Mouse (Mus musculus): ENCODE data around the gene Klhdc1. TPM values are rescaled to one million over a fixed set of nuclear protein-coding genes. Genes with fewer than 3 reads are reported as not detected.

The Klhdc1 gene
- polyA plus RNA-seq, 1 experiment = 2.4 TPM

DNA sequence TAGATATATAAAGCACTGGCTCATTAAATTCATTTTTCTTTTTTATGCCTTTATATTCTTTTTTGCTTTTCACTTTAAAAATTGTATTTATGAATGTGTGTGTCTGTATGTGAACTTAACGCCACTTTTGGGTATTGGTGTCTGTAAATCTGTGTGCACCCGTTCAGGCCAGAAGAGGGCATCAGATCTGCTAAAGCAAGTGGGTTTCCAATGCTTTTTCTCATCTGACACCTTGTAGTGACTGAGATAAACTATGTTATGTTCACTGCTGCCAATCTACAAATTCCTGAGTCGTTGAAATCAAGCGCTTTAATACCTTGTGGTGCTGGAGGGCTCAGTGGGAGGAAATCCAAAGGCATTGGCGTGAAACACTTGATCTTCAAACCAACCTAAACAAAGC is 29.9 kb upstream of the Klhdc1 start:
- no peaks in the 10 kb centered on the region for H3K27me3 ChIP-seq (ENCODE audit: control insufficient read depth, insufficient read depth, low read length)
- TF ChIP-seq POLR2A (IDR thresholded peaks at IDR 0.05; ENCODE audit: low read depth, low read length) (no peak), CTCF (IDR thresholded peaks at IDR 0.05; ENCODE audit: extremely low read depth, insufficient read depth, insufficient read length, insufficient replicate concordance) (no peak)
- H3K36me3 ChIP-seq (ENCODE audit: control insufficient read depth, insufficient read depth, low read length) = no peaks in the 10 kb centered on the region; the same call in 1 of the 2 replicates
- H3K4me3 ChIP-seq (ENCODE audit: extremely low read depth, insufficient read depth, insufficient read length) = no peak overlapping the region
- H3K27ac ChIP-seq (ENCODE audit: insufficient read depth, low read length) = no peak overlapping the region
- DNase-seq (ENCODE audit: low read depth in 1 of 2, low spot score in 2 of 2) = no peak
- H3K4me1 ChIP-seq (ENCODE audit: control insufficient read depth, insufficient read depth, insufficient read length) = no peaks in the 10 kb centered on the region
- 78% methylated on average over 5 of the region's 5 CpGs for WGBS

GRCm38 (mm10) chr12:69213186-69213777 is 27.7 kb upstream of the Klhdc1 start:
- DNase-seq (ENCODE audit: low read depth in 1 of 2, low spot score in 2 of 2) = no peak
- Histone ChIP-seq H3K27me3 (ENCODE audit: control insufficient read depth, insufficient read depth, low read length) (no peaks in the 10 kb centered on the region), H3K27ac (ENCODE audit: insufficient read depth, low read length) (no peak overlapping the region), H3K4me3 (ENCODE audit: extremely low read depth, insufficient read depth, insufficient read length) (no peak overlapping the region), H3K4me1 (ENCODE audit: control insufficient read depth, insufficient read depth, insufficient read length) (no peaks in the 10 kb centered on the region), H3K36me3 (ENCODE audit: control insufficient read depth, insufficient read depth, low read length) (no peaks in the 10 kb centered on the region; the same call in 1 of the 2 replicates)
- TF ChIP-seq CTCF (IDR thresholded peaks at IDR 0.05; ENCODE audit: extremely low read depth, insufficient read depth, insufficient read length, insufficient replicate concordance) (no peak), POLR2A (IDR thresholded peaks at IDR 0.05; ENCODE audit: low read depth, low read length) (no peak)
- 90% methylated on average over 13 of the region's 13 CpGs for WGBS

GRCm38 (mm10) chr12:69214393-69214792 is 26.6 kb upstream of the Klhdc1 start:
- no peaks in the 10 kb centered on the region; the same call in 1 of the 2 replicates for H3K36me3 ChIP-seq (ENCODE audit: control insufficient read depth, insufficient read depth, low read length)
- WGBS = 63% methylated on average over 7 of the region's 7 CpGs

GRCm38 (mm10) chr12:69215000-69215785 is 25.8 kb upstream of the Klhdc1 start:
- DNase-seq (ENCODE audit: low read depth in 1 of 2, low spot score in 2 of 2) = no peak
- Histone ChIP-seq H3K4me1 (ENCODE audit: control insufficient read depth, insufficient read depth, insufficient read length) (no peaks in the 10 kb centered on the region), H3K4me3 (ENCODE audit: extremely low read depth, insufficient read depth, insufficient read length) (no peak overlapping the region), H3K27ac (ENCODE audit: insufficient read depth, low read length) (no peak overlapping the region), H3K27me3 (ENCODE audit: control insufficient read depth, insufficient read depth, low read length) (no peaks in the 10 kb centered on the region), H3K36me3 (ENCODE audit: control insufficient read depth, insufficient read depth, low read length) (no peaks in the 10 kb centered on the region)
- 91% methylated on average over 3 of the region's 3 CpGs for WGBS
- TF ChIP-seq CTCF (IDR thresholded peaks at IDR 0.05; ENCODE audit: extremely low read depth, insufficient read depth, insufficient read length, insufficient replicate concordance) (no peak), POLR2A (IDR thresholded peaks at IDR 0.05; ENCODE audit: low read depth, low read length) (no peak)

More at GRCm38 (mm10) chr12:69214393-69214792, 26.6 kb upstream of the Klhdc1 start:
- H3K27me3 ChIP-seq (ENCODE audit: control insufficient read depth, insufficient read depth, low read length) = no peaks in the 10 kb centered on the region
- no peaks in the 10 kb centered on the region for H3K4me1 ChIP-seq (ENCODE audit: control insufficient read depth, insufficient read depth, insufficient read length)
- H3K27ac ChIP-seq (ENCODE audit: insufficient read depth, low read length) = no peak overlapping the region
- no peak overlapping the region for H3K4me3 ChIP-seq (ENCODE audit: extremely low read depth, insufficient read depth, insufficient read length)
- DNase-seq (ENCODE audit: low read depth in 1 of 2, low spot score in 2 of 2) = no peak
- no peak for TF ChIP-seq CTCF (IDR thresholded peaks at IDR 0.05; ENCODE audit: extremely low read depth, insufficient read depth, insufficient read length, insufficient replicate concordance)
- no peak for TF ChIP-seq POLR2A (IDR thresholded peaks at IDR 0.05; ENCODE audit: low read depth, low read length)

- no peaks in the 10 kb centered on the region for H3K27me3 ChIP-seq (ENCODE audit: control insufficient read depth, insufficient read depth, low read length)
- DNase-seq (ENCODE audit: low read depth in 1 of 2, low spot score in 2 of 2) = no peak
- 84% methylated on average over 7 of the region's 7 CpGs for WGBS
- TF ChIP-seq POLR2A (IDR thresholded peaks at IDR 0.05; ENCODE audit: low read depth, low read length) (no peak), CTCF (IDR thresholded peaks at IDR 0.05; ENCODE audit: extremely low read depth, insufficient read depth, insufficient read length, insufficient replicate concordance) (no peak)
- peaks cover 5% of the 10 kb centered on the region for H3K36me3 ChIP-seq (ENCODE audit: control insufficient read depth, insufficient read depth, low read length)
- H3K4me3 ChIP-seq (ENCODE audit: extremely low read depth, insufficient read depth, insufficient read length) = no peak overlapping the region
- H3K27ac ChIP-seq (ENCODE audit: insufficient read depth, low read length) = no peak overlapping the region
- no peaks in the 10 kb centered on the region for H3K4me1 ChIP-seq (ENCODE audit: control insufficient read depth, insufficient read depth, insufficient read length)
Measured at GRCm38 (mm10) chr12:69216587-69216986, 24.4 kb upstream of the Klhdc1 start.

DNA sequence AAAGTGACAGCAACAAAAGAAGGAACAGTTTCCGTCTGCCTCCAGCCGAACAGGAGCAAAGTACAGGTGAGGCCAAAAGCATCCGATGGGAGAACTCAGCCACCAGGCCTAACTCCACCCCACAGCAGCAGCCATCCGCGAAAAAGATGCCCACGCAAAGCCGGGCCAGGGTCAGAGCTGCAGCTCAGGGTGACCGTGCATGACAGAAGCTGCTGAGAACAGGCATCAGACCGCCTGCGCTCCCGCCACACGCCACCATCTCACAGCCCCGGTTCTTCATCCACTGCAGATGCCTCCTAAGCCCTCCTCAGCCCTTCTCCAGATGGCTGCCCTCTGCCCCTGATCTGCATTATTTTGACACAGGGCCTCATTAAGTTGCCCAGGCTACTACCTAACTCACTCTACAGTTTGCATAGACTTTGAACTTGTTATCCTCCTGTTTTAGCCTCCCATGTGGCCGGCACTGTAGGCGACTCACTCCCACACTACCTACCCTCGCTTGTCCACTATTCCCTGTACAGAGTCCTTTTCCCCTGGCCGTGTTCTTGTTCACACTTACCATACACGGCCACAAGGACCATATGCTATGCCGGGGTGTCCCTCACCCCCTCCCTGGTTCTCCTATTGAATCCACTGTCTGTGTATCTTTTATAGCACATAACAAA is 20.2 kb upstream of the Klhdc1 start:
- Histone ChIP-seq H3K36me3 (ENCODE audit: control insufficient read depth, insufficient read depth, low read length) (peaks cover 5% of the 10 kb centered on the region), H3K27ac (ENCODE audit: insufficient read depth, low read length) (no peak overlapping the region), H3K4me1 (ENCODE audit: control insufficient read depth, insufficient read depth, insufficient read length) (no peaks in the 10 kb centered on the region), H3K4me3 (ENCODE audit: extremely low read depth, insufficient read depth, insufficient read length) (no peak overlapping the region), H3K27me3 (ENCODE audit: control insufficient read depth, insufficient read depth, low read length) (no peaks in the 10 kb centered on the region)
- WGBS = 93% methylated on average over 19 of the region's 19 CpGs
- no peak for DNase-seq (ENCODE audit: low read depth in 1 of 2, low spot score in 2 of 2)
- no peak for TF ChIP-seq CTCF (IDR thresholded peaks at IDR 0.05; ENCODE audit: extremely low read depth, insufficient read depth, insufficient read length, insufficient replicate concordance)
- no peak for TF ChIP-seq POLR2A (IDR thresholded peaks at IDR 0.05; ENCODE audit: low read depth, low read length)

Data from spleen, adult 2 months (tissue).